Mouse (Mus musculus) midbrain, postnatal 0 days (tissue): ENCODE measurements around the gene Asb18. TPM values are rescaled to one million over a fixed set of nuclear protein-coding genes. Genes with fewer than 3 reads are reported as not detected.
A peak's percentile ranks its signal among the peaks of the same experiment; 100 is the strongest.

Experiments
- ATAC-seq: fragments of 200-750 bp; cut with Nextera tagmentation; 2 replicates; pipeline ENCODE4 v1.8.0; 2017; ENCODE audit warnings: moderate number of reproducible peaks, mild to moderate bottlenecking, moderate TSS enrichment, moderate library complexity; ENCODE audit not compliant: low FRiP score
- DNase-seq: peaks from one replicate; pipeline ENCODE4 v3.0.0-alpha.2; 2015; ENCODE audit warnings: low spot score
- H3K27ac ChIP-seq: fragments of 300-500 bp; sonication (generic); 2 replicates; pipeline ENCODE4 v1.5.1; 2014; ENCODE audit warnings: low read depth, mild to moderate bottlenecking, low read length, mixed read lengths
- H3K27me3 ChIP-seq: fragments of 300-500 bp; sonication (generic); 2 replicates; pipeline ENCODE4 v1.6.1; 2014; ENCODE audit warnings: low read length, control low read depth, mixed read lengths; ENCODE audit not compliant: insufficient read depth
- H3K36me3 ChIP-seq: fragments of 300-500 bp; sonication (generic); 2 replicates; pipeline ENCODE4 v1.6.1; 2014; ENCODE audit warnings: low read length, control low read depth, mixed read lengths; ENCODE audit not compliant: insufficient read depth
- H3K4me1 ChIP-seq: fragments of 300-500 bp; sonication (generic); 2 replicates; pipeline ENCODE4 v1.6.1; 2014; ENCODE audit warnings: mild to moderate bottlenecking, control low read depth, antibody characterized with exemption, low read length, mixed read lengths; ENCODE audit not compliant: insufficient read depth
- H3K4me2 ChIP-seq: fragments of 300-500 bp; sonication (generic); 2 replicates; pipeline ENCODE4 v1.6.1; 2014; ENCODE audit warnings: low read depth, mild to moderate bottlenecking, low read length, mixed read lengths; ENCODE audit not compliant: poor library complexity, severe bottlenecking
- H3K4me3 ChIP-seq: fragments of 300-500 bp; sonication (generic); 2 replicates; pipeline ENCODE4 v1.5.1; 2014; ENCODE audit warnings: low read depth, mild to moderate bottlenecking, low read length, moderate library complexity
- H3K9ac ChIP-seq: fragments of 300-500 bp; sonication (generic); replicated peaks from 2 replicates; pipeline ENCODE4 v1.6.1; 2014; ENCODE audit warnings: mild to moderate bottlenecking, low read length, moderate library complexity, mixed read lengths; ENCODE audit not compliant: poor library complexity, severe bottlenecking
- H3K9me3 ChIP-seq: fragments of 300-500 bp; sonication (generic); 2 replicates; pipeline ENCODE4 v1.6.1; 2016; ENCODE audit warnings: low read length, control low read depth
- CTCF ChIP-seq: IDR thresholded peaks from 2 replicates; pipeline ENCODE4 v1.5.1; 2016; ENCODE audit warnings: antibody characterized with exemption, mild to moderate bottlenecking
- WGBS: fragments of 180-500 bp; shearing (Covaris S2); extraction: QIAGEN DNeasy Blood & Tissue Kit; methylation state at CpG from one replicate; pipeline ENCODE4 v1.1.7; 2014; 5-methylcytosine and 5-hydroxymethylcytosine counted together
- polyA plus RNA-seq: library from polyadenylated mRNA; unstranded; fragments of >200 nt; fragmentation: Nextera tagmentation; extraction: Ambion mirVana; gene quantifications from 2 replicates; pipeline ENCODE4 v1.2.1, GENCODE M21; 2015
- total RNA-seq: library from RNA; depleted of rRNA; stranded (reverse); fragments of >200 nt; gene quantifications from 2 replicates; pipeline ENCODE4 v1.2.3, GENCODE M21; 2014; rRNA removed

Asb18 gene
- total RNA-seq (0.61 and 1.6 TPM in 2 replicates), polyA plus RNA-seq (0.28 and 0.39 TPM in 2 replicates)

DNA sequence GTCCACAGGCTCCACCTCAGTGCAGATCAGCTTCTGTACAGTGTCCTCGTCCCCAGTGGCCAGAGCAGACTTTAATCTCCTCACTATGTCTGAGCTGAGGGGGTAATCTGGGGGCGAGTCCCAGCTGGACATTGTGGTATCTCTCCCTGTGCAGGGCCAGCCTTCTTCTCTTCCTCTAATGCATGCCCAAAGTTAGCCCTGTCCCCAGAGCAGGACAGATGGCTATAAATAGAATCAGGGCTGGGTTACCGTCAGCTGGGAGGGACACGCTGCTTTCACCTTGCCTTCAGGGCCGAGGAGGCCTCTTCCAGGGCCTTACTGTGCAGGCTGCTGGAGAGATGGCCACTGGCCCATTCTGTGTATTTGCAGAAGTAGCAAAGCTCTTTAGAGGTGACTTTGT is at the start of gene Asb18:
Gene Asb18 (minus strand): TSS at position 221 of the 400 bp plus-strand sequence.
- ATAC-seq: no peak
- H3K27ac ChIP-seq: no peak within 1 kb of the TSS
- no peaks in the 10 kb centered on the region for H3K36me3 ChIP-seq
- H3K4me1 ChIP-seq: no peaks in the 10 kb centered on the region
- H3K27me3 ChIP-seq: no peaks in the 10 kb centered on the region
- no peak for TF ChIP-seq CTCF
- H3K9ac ChIP-seq: no peak within 1 kb of the TSS
- 80% methylated on average over 5 of the region's 5 CpGs for WGBS
- H3K4me2 ChIP-seq: no peak within 1 kb of the TSS
- no peak within 1 kb of the TSS for H3K4me3 ChIP-seq
- DNase-seq: no peak
- H3K9me3 ChIP-seq: no peaks in the 10 kb centered on the region

DNA sequence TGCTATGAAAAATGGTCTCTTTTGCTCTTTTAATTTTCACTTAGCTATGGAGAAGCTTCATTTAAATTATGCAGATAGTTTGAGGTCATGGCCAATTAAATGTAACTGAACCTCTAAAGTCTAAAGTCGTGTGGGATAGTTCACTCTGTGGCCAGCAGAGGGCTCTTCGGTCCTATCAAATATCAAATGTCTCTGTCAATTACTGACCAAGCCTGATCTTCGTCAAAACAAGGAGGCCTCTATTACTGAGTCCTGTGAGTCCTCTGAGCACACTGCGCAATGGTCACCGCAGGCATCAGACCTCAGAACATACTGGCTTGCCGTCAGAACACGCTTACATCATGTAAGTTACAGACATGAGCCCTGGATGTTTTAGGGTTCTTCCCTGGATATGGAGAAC is 46.1 kb upstream of the Asb18 start:
- Histone ChIP-seq H3K4me3 (no peak overlapping the region), H3K4me1 (no peaks in the 10 kb centered on the region), H3K9ac (no peak overlapping the region), H3K36me3 (no peaks in the 10 kb centered on the region), H3K27ac (no peak overlapping the region), H3K4me2 (no peak overlapping the region), H3K27me3 (no peaks in the 10 kb centered on the region), H3K9me3 (no peaks in the 10 kb centered on the region)
- 16% methylated on average over 7 of the region's 7 CpGs for WGBS
- ATAC-seq: peak; percentile 52; the same call in 1 of the 2 replicates
- peak; percentile 85 for DNase-seq
- TF ChIP-seq CTCF: peak; percentile 88

DNA sequence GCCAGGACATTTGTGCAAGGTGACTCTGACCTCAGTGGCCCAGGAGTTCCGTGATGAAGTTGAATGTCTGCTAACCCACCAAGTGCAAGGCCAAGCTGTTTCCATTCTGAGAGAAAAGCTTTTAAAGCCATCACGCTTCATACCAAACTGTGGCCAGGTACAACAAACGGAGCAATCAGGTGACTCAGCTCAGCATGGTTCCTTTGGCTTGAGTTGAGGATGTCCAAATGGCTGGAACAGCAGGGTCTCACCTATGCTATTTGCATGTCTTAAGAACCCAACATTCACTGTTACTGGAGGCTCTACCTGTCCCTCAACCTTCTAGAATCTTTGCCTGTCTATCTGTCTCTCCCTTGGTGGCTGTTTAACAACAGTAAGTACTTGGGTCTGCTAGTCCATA is 45.6 kb upstream of the Asb18 start:
- ATAC-seq (no peak), DNase-seq (no peak)
- Histone ChIP-seq H3K9me3 (no peaks in the 10 kb centered on the region), H3K27ac (no peak overlapping the region), H3K27me3 (no peaks in the 10 kb centered on the region), H3K9ac (no peak overlapping the region), H3K36me3 (no peaks in the 10 kb centered on the region), H3K4me1 (no peaks in the 10 kb centered on the region), H3K4me2 (no peak overlapping the region), H3K4me3 (no peak overlapping the region)
- TF ChIP-seq CTCF: no peak
- 69% methylated on average over 3 of the region's 3 CpGs for WGBS

DNA sequence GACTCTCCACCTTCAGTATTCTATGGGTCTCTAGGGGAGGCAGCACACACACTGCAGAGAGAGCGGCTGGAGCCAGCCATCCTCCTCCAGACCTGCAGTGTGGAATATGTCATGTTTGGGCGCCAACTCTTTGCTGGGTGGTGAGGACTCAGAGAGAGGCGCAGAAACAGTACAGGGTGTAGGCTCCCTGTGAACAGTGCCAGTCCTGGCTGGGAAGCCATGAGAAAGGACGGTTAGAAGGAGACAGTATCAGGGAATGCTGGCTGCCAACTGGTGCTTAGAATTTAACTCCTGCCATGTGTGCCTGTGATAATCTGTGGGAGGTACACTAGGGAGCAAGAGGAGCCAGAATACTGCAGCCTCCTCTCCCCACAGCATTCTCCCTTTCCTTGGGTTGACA is 40.5 kb upstream of the Asb18 start:
- H3K4me2 ChIP-seq: no peak overlapping the region
- DNase-seq (no peak), ATAC-seq (no peak)
- H3K4me1 ChIP-seq: no peaks in the 10 kb centered on the region
- 91% methylated on average over 4 of the region's 4 CpGs for WGBS
- no peaks in the 10 kb centered on the region for H3K36me3 ChIP-seq
- no peak overlapping the region for H3K4me3 ChIP-seq
- H3K27ac ChIP-seq: no peak overlapping the region
- H3K9me3 ChIP-seq: no peaks in the 10 kb centered on the region
- no peaks in the 10 kb centered on the region for H3K27me3 ChIP-seq
- H3K9ac ChIP-seq: no peak overlapping the region
- TF ChIP-seq CTCF: no peak

DNA sequence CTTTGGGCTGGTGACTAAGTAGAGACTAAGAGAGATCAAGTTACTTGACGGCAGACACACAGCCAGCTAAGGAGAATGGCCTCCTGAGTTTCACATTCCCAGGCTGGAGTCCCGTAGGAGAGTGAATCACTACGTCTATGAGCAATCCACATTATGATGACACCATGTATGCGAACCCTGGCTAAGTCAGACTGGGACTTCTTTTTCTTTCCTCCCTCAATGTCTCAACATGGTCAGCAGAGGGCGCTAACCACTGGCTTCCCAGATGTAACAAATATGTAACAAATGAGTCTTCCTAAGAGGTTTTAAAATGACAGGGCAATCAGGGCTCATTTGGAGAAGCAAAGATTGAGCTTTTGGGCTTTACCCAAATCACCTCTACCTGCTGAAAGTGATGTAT is 36.9 kb upstream of the Asb18 start:
- peak; percentile 82 for DNase-seq
- Histone ChIP-seq H3K27me3 (no peaks in the 10 kb centered on the region), H3K4me1 (no peaks in the 10 kb centered on the region), H3K4me3 (no peak overlapping the region), H3K9ac (no peak overlapping the region), H3K27ac (no peak overlapping the region), H3K36me3 (no peaks in the 10 kb centered on the region), H3K4me2 (no peak overlapping the region), H3K9me3 (no peaks in the 10 kb centered on the region)
- peak; percentile 88 for TF ChIP-seq CTCF
- ATAC-seq: no peak
- WGBS: 35% methylated on average over 5 of the region's 5 CpGs

DNA sequence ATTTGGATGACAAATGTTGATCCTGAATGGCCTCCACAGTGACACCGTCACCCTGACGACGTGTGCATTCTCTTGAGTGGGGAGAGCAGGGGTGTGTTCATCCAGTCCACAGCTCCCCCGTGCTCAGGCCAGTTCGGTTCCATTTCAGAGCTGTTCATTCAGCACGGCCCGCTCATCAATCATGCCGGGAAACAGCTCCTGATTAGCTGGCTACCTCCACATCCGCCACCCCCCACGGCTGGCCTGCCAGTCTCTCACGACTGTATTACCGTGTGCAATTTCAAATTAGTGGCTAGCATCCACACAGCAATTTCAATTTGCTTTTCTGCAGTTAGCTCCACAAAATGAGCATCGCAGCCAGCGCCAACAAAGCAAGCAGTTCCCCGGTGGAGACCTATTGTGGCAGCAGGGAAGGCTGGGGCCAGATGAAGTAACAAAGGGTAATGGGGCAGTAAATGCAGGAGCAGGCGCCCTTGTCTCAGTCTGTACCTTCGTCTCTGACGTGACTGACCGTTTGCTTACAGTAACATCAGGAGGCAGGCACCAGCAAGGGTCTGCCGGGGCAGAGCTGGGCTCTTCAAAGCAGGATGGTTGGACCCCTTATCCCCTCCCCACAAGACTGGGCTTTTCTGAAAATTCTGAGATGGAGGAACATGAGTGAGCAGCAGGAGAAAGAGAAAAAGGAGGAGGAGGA is 35.7 kb upstream of the Asb18 start:
- Histone ChIP-seq H3K4me3 (no peak overlapping the region), H3K9me3 (no peaks in the 10 kb centered on the region), H3K4me1 (no peaks in the 10 kb centered on the region), H3K27me3 (no peaks in the 10 kb centered on the region), H3K27ac (no peak overlapping the region), H3K36me3 (no peaks in the 10 kb centered on the region), H3K9ac (no peak overlapping the region; the same call in 1 of the 2 replicates), H3K4me2 (no peak overlapping the region)
- WGBS: 54% methylated on average over 20 of the region's 20 CpGs
- TF ChIP-seq CTCF: no peak
- no peak for ATAC-seq
- DNase-seq: peak; percentile 54
